Mouse (Mus musculus) B cell, adult (primary cell): ENCODE measurements around the gene Xirp2. TPM values are rescaled to one million over a fixed set of nuclear protein-coding genes. Genes with fewer than 3 reads are reported as not detected.

Experiments used
- total RNA-seq: library from RNA; stranded (reverse); gene quantifications from 4 replicates; pipeline ENCODE4 v1.2.4, GENCODE M21; 2023; ENCODE audit not compliant: inconsistent age

Gene Xirp2
- total RNA-seq = not detected in 4 replicates

DNA sequence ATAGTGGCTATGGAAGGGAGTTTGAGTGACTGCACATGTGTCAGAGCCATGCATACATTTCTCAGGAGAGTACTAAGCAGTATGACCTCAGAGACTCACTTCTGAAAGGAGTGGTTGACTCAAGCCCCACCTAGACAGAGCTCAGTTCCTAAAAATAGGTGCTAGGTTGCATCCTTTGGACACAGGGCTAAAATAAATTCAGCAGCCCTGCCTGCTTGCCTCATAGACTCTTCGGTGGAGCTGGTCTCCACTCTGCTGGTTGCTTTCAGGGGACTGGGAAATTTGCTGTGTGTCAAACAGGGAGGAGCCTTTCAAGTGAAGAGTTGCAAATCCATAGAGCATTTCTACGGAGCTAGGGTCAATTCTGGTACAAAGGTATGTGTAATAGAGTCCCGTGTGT is at the start of gene Xirp2:
Gene Xirp2, plus strand, starts transcription at position 223 of the 400 bp plus-strand sequence.

DNA sequence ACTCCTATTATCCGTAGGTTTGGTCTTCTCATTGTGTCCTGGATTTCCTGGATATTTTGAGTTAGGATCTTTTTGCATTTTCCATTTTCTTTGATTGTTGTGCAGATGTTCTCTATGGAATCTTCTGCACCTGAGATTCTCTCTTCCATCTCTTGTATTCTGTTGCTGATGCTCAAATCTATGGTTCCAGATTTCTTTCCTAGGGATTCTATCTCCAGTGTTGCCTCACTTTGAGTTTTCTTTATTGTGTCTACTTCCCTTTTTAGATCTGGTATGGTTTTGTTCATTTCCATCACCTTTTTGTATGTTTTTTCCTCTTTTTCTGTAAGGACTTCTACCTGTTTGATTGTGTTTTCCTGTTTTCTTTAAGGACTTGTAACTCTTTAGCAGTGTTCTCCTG is 32.4 kb upstream of the Xirp2 start, which contains the start of gene Gm21830:
Gene Gm21830, plus strand, starts transcription at position 301 of the 400 bp plus-strand sequence.

DNA sequence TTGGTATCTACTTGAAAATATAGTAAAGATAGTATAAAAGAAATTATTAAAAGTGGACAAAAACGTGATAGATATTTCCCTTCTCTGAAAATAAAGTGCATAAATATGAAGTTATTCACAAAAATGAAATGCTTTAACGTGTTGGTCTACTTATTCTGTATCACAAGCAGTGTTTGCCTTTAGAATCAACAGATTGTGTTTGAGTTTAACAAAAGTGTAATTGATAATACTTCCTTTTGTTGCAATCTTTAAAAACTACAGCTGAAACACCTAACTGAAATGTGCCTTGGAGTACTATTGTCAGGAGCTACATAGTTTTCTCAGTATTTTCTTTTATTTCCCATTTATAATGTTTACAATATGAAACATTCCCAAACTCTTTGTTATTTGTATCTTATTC is 12.7 kb upstream of the Xirp2 start, which contains the start of gene Gm26727:
Gene Gm26727, minus strand, starts transcription at position 101 of the 400 bp plus-strand sequence.

DNA sequence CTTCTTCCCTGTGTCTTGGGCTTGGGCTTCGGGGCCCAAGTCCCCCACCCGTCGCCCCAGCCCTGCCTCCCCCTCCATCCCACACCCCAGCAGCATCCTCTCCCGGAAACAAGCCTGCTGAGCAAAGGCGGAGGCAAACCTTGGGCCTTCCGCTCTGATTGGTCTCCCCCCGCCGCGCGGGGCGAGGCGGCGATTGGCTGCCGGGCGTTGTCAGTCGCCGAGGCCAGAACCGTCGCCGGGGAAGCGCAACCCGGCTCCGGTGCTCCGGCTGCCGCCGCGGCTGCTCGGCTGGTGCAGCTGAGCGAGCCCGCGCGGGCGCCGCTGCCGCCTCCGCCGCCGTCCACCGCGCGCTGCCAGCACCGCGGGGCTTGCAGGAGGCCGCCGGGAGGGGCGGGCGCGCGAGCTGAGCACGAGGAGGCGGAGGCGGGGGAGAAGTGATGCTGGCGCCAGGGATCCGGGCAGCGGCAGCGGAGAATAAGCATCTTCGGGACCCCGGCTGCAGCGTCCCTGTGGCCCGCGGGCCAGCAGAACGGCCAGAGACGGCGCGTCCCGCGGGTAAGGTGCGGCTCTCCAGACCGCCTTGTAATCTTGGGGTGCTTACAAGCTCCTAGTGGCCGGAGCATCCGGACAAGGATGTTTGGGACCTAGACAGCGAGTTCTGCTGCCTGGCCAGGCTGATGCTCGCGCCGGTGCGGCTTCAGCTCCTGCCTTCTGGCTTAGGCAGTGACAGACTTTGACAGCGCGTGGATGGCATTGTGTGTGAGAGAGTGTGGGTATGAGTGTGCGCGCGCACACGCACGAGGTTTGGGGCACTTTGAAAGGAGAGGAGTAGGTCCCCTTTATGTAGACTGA is 119.9 kb downstream of the Xirp2 start, which contains the start of gene B3galt1:
Gene B3galt1, plus strand, starts transcription at position 392 of the 852 bp plus-strand sequence.

Other genes with a start within 250 kb of the Xirp2 start
- not detected in 4 replicates for gene Gm21830, start 32.3 kb upstream of the Xirp2 start, total RNA-seq
- not detected in 4 replicates for gene Gm26727, start 12.8 kb upstream of the Xirp2 start, total RNA-seq
- not detected in 4 replicates for gene B3galt1, start 119.9 kb downstream of the Xirp2 start, total RNA-seq